Mouse (Mus musculus) cerebellum, adult 2 months (tissue): Measurements from ENCODE around the gene Glis3.

Experiments
- CTCF ChIP-seq: fragments of 200-500 bp; IDR thresholded peaks from 2 replicates; pipeline ENCODE4 v1.5.1; 2011; ENCODE audit warnings: low read depth, mild to moderate bottlenecking, control low read depth, low read length, moderate library complexity, borderline replicate concordance; ENCODE audit not compliant: insufficient read depth
- POLR2A ChIP-seq: fragments of 200-500 bp; IDR thresholded peaks from 2 replicates; pipeline ENCODE4 v1.6.1; 2011; ENCODE audit warnings: low read length, control low read depth, borderline replicate concordance; ENCODE audit not compliant: insufficient read depth

DNA sequence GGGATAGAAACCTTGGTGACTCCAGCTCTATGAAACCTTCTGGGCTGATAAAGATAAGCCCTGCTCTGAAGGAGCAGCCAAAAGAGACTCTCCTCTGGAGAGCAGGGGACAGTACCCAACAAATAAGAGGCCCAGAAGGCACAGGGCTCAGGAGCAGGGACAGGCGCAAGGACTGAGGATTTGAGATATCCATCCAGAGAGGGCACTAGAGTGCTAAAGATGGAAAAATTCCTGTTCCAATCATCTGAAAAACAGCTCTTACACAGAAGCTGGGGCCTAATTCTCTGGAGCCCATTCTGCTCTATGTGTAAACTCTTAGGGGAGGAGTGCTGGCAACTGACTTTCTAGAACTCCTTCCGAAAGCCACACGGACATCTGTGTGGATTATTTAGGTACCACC, 287.0 kb downstream of the Glis3 start:
- TF ChIP-seq POLR2A = no peak
- no peak for TF ChIP-seq CTCF
